Mouse (Mus musculus) forebrain, embryonic 15.5 days (tissue): ENCODE measurements at regions not wholly inside any gene's neighbourhood (a gene's known extent, or its start where the extent isn't known, plus 50 kb on each side); places are given as distances from the start of the nearest gene placed in this dataset.

Source experiments
- ATAC-seq: fragments of 200-750 bp; cut with Nextera tagmentation; replicated peaks from 2 replicates; pipeline ENCODE4 v1.8.0; 2017; ENCODE audit warnings: mild to moderate bottlenecking, moderate TSS enrichment, moderate library complexity
- H3K27ac ChIP-seq: fragments of 300-500 bp; sonication (generic); replicated peaks from 2 replicates; pipeline ENCODE4 v1.5.1; 2015; ENCODE audit warnings: mild to moderate bottlenecking, inconsistent platforms
- H3K27me3 ChIP-seq: fragments of 300-500 bp; sonication (generic); 2 replicates; pipeline ENCODE4 v1.6.1; 2015; ENCODE audit warnings: inconsistent platforms
- H3K36me3 ChIP-seq: fragments of 300-500 bp; sonication (generic); 2 replicates; pipeline ENCODE4 v1.6.1; 2015; ENCODE audit warnings: mild to moderate bottlenecking, inconsistent platforms
- H3K4me1 ChIP-seq: fragments of 300-500 bp; sonication (generic); 2 replicates; pipeline ENCODE4 v1.6.1; 2015; ENCODE audit warnings: inconsistent platforms
- H3K4me2 ChIP-seq: fragments of 300-500 bp; sonication (generic); replicated peaks from 2 replicates; pipeline ENCODE4 v1.6.1; 2015; ENCODE audit warnings: mild to moderate bottlenecking, inconsistent platforms
- H3K4me3 ChIP-seq: fragments of 300-500 bp; sonication (generic); 2 replicates; pipeline ENCODE4 v1.5.1; 2015; ENCODE audit warnings: mild to moderate bottlenecking, inconsistent platforms
- H3K9ac ChIP-seq: fragments of 300-500 bp; sonication (generic); replicated peaks from 2 replicates; pipeline ENCODE4 v1.6.1; 2015; ENCODE audit warnings: mild to moderate bottlenecking, inconsistent platforms
- H3K9me3 ChIP-seq: fragments of 300-500 bp; sonication (generic); 2 replicates; pipeline ENCODE4 v1.6.1; 2016; ENCODE audit warnings: inconsistent platforms
- WGBS: fragments of 180-500 bp; shearing (Covaris S2); methylation state at CpG from one replicate; pipeline ENCODE4 v1.1.7; 2015; ENCODE audit warnings: mixed read lengths; 5-methylcytosine and 5-hydroxymethylcytosine counted together

GRCm38 (mm10) chr12:27458674-27459073 is 116.3 kb upstream of the Sox11 start:
- 89% methylated on average over 4 of the region's 4 CpGs for WGBS
- H3K4me2 ChIP-seq, result no peak overlapping the region
- no peak for ATAC-seq

GRCm38 (mm10) chr12:27437661-27438345 is 95.4 kb upstream of the Sox11 start:
- H3K9me3 ChIP-seq, result no peaks in the 10 kb centered on the region
- 0 out of 2 replicates have a peak overlapping the region, but pooled peaks have one; percentile 0 for H3K27ac ChIP-seq
- H3K36me3 ChIP-seq, result no peaks in the 10 kb centered on the region
- no peaks in the 10 kb centered on the region for H3K27me3 ChIP-seq
- H3K4me1 ChIP-seq, result 0 out of 2 replicates have a peak, but pooled peaks cover 6% of the 10 kb centered on the region
- H3K4me2 ChIP-seq, result no peak overlapping the region
- WGBS, result 34% methylated on average over 6 of the region's 6 CpGs
- peak; percentile 53; the same call in 1 of the 2 replicates for ATAC-seq
- H3K9ac ChIP-seq, result no peak overlapping the region
- no peak overlapping the region for H3K4me3 ChIP-seq

More at GRCm38 (mm10) chr12:27458674-27459073, 116.3 kb upstream of the Sox11 start:
- H3K27me3 ChIP-seq, result no peaks in the 10 kb centered on the region
- no peak overlapping the region for H3K9ac ChIP-seq
- no peaks in the 10 kb centered on the region for H3K4me1 ChIP-seq
- H3K27ac ChIP-seq, result no peak overlapping the region
- H3K9me3 ChIP-seq, result no peaks in the 10 kb centered on the region
- H3K4me3 ChIP-seq, result no peak overlapping the region
- no peaks in the 10 kb centered on the region for H3K36me3 ChIP-seq

GRCm38 (mm10) chr12:27431338-27431737 is 89.0 kb upstream of the Sox11 start:
- H3K4me1 ChIP-seq, result no peaks in the 10 kb centered on the region
- H3K4me3 ChIP-seq, result no peak overlapping the region
- H3K27me3 ChIP-seq, result no peaks in the 10 kb centered on the region
- no peaks in the 10 kb centered on the region for H3K36me3 ChIP-seq
- H3K4me2 ChIP-seq, result no peak overlapping the region
- H3K9ac ChIP-seq, result no peak overlapping the region
- no peak for ATAC-seq
- H3K9me3 ChIP-seq, result no peaks in the 10 kb centered on the region
- 84% methylated on average over 2 of the region's 2 CpGs for WGBS
- H3K27ac ChIP-seq, result no peak overlapping the region

GRCm38 (mm10) chr12:27417387-27418009 is 75.1 kb upstream of the Sox11 start:
- WGBS, result 73% methylated on average over 8 of the region's 8 CpGs
- Histone ChIP-seq H3K4me1 (peaks cover 7% of the 10 kb centered on the region; the same call in 1 of the 2 replicates), H3K27ac (peak overlapping the region; percentile 54), H3K36me3 (no peaks in the 10 kb centered on the region), H3K4me3 (no peak overlapping the region), H3K4me2 (no peak overlapping the region), H3K27me3 (no peaks in the 10 kb centered on the region), H3K9ac (no peak overlapping the region), H3K9me3 (no peaks in the 10 kb centered on the region)
- ATAC-seq, result peak; percentile 80

GRCm38 (mm10) chr12:27410555-27410954 is 68.2 kb upstream of the Sox11 start:
- Histone ChIP-seq H3K9me3 (no peaks in the 10 kb centered on the region), H3K36me3 (no peaks in the 10 kb centered on the region), H3K4me2 (no peak overlapping the region), H3K4me3 (no peak overlapping the region), H3K27ac (no peak overlapping the region), H3K4me1 (0 out of 2 replicates have a peak, but pooled peaks cover 5% of the 10 kb centered on the region), H3K9ac (no peak overlapping the region), H3K27me3 (no peaks in the 10 kb centered on the region)
- 79% methylated on average over 4 of the region's 4 CpGs for WGBS
- no peak for ATAC-seq

GRCm38 (mm10) chr12:27408440-27408839 is 66.1 kb upstream of the Sox11 start:
- Histone ChIP-seq H3K36me3 (no peaks in the 10 kb centered on the region), H3K27ac (0 out of 2 replicates have a peak overlapping the region, but pooled peaks have one; percentile 2), H3K4me3 (no peak overlapping the region), H3K9ac (no peak overlapping the region), H3K4me2 (no peak overlapping the region), H3K27me3 (no peaks in the 10 kb centered on the region), H3K9me3 (no peaks in the 10 kb centered on the region), H3K4me1 (0 out of 2 replicates have a peak, but pooled peaks cover 5% of the 10 kb centered on the region)
- ATAC-seq, result peak; percentile 60; the same call in 1 of the 2 replicates
- 47% methylated on average over 4 of the region's 4 CpGs for WGBS

- Histone ChIP-seq H3K4me1 (no peaks in the 10 kb centered on the region), H3K36me3 (no peaks in the 10 kb centered on the region), H3K27me3 (no peaks in the 10 kb centered on the region), H3K4me2 (no peak overlapping the region), H3K4me3 (no peak overlapping the region), H3K27ac (no peak overlapping the region), H3K9me3 (no peaks in the 10 kb centered on the region), H3K9ac (no peak overlapping the region)
- no peak for ATAC-seq
- 89% methylated on average over 5 of the region's 5 CpGs for WGBS
These were observed 57.0 kb upstream of the Sox11 start for GRCm38 (mm10) chr12:27399392-27399791.
